ENCODE assay signal across 8 mouse cellular contexts in the genomic region with DNA sequence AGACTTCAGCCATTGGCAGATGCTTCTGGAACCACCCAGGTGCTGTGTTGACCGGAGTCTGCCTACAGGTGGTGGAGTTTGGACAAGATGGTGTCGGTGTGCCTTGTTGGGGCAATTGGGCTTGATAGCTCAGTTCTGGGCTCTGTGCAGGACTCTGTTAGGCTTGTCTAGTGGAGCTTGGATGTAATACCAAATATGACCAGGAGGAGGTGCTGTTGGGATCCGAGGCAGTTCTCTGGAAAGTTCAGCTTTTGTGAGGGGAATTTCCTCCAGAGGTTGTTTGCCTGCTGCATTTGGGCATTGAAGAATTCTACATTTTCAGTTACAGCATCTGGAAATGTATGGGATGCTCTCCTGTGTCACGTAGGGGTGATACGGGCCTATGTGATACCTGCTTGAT. TPM values are rescaled to one million over a fixed set of nuclear protein-coding genes. Genes with fewer than 3 reads are reported as not detected.
DNase-seq lines count a peak whose midpoint lies in the region; TF ChIP-seq lines count a peak whose summit lies in the region.
"Had no signal": no experiment of that assay in that cellular context is flagged by ENCODE, and none has a peak within 500 bp of the region (broad histone marks: within the 10 kb centered on the region; RNA-seq: fewer than 3 reads in every experiment).

No protein-coding gene starts in this region.

- H3K27ac ChIP-seq in layer of hippocampus, adult 2 months, result no peak overlapping the region

- peak; percentile 75 for TF ChIP-seq CTCF in layer of hippocampus, adult 2 months (conservative IDR thresholded peaks at IDR 0.05)

- DNase-seq in layer of hippocampus, adult 2 months (ENCODE audit: low spot score in 2 of 2), result no peak
- DNase-seq in layer of hippocampus, postnatal 36 days, result no peak
- peak; percentile 46 to 48 for DNase-seq in B cell, adult 2 months
- DNase-seq in ES-CJ7 (ENCODE audit: low read depth, low spot score), result peak; percentile 62
- peak; percentile 37 for DNase-seq in lung, postnatal 10 days
- no peak for DNase-seq in yolk sac, embryonic 10.5 days (ENCODE audit: low spot score)
- no peak for DNase-seq in adrenal gland, adult 18-20 months (ENCODE audit: low spot score in 2 of 2)

- no peak overlapping the region for H3K4me3 ChIP-seq in layer of hippocampus, adult 2 months
- H3K4me3 ChIP-seq: heart, embryonic 12.5 days had no signal

RNA-seq across cellular contexts. Expression of a gene that starts 39.7 kb away (rescaled TPM):
- total RNA-seq in layer of hippocampus, adult 2 months (2021), result 10 to 100 TPM; 27.0 to 29.1 TPM
- 10 to 100 TPM; 28.3 to 29.6 TPM for total RNA-seq in layer of hippocampus, postnatal 36 days (2021)
- 10 to 100 TPM in 1 of 2 experiments, under 1 TPM in 1; 0.10 to 19.6 TPM for total RNA-seq in adrenal gland, adult 18-20 months (2021)

Comparison
In these comparisons a context has a peak if more than half of its experiments do, and no peak if none do; other contexts are left out.
1. DNase-seq: peak in B cell, adult 2 months (2 of 2), ES-CJ7 (single experiment) and lung, postnatal 10 days (single experiment); none in layer of hippocampus, adult 2 months (0 of 2), layer of hippocampus, postnatal 36 days (0 of 2), yolk sac, embryonic 10.5 days (single experiment) and adrenal gland, adult 18-20 months (0 of 2).